Mouse (Mus musculus) liver, adult 2 months (tissue): ENCODE measurements around the gene Card10.

Experiments used
- CTCF ChIP-seq: fragments of 200-500 bp; IDR thresholded peaks from 2 replicates; pipeline ENCODE4 v1.5.1; 2011; ENCODE audit warnings: low read depth, low read length, control low read depth
- POLR2A ChIP-seq: fragments of 200-500 bp; IDR thresholded peaks from 2 replicates; pipeline ENCODE4 v1.6.1; 2011; ENCODE audit warnings: low read length, control low read depth; ENCODE audit not compliant: insufficient read depth; ENCODE audit errors: extremely low read depth

GRCm38 (mm10) chr15:78815314-78816073 lies 12.7 kb upstream of the Card10 start:
- TF ChIP-seq CTCF (no peak), POLR2A (no peak)
